Mouse (Mus musculus) megakaryocyte-erythroid progenitor cell, adult 5-6 weeks (primary cell): Measurements from ENCODE around the gene Slc4a5. TPM values are rescaled to one million over a fixed set of nuclear protein-coding genes. Genes with fewer than 3 reads are reported as not detected.
A peak's percentile ranks its signal among the peaks of the same experiment; 100 is the strongest.
"Not testable (repeated sequence)": the region's sequence is repeated elsewhere in the genome, so short reads cannot be mapped to it uniquely, and the experiment has no call there.

Experiments used
- ATAC-seq: replicated peaks from 2 replicates; pipeline ENCODE4 v1.8.0; 2016; ENCODE audit warnings: mild to moderate bottlenecking, inconsistent platforms; ENCODE audit not compliant: severe bottlenecking, poor library complexity, low FRiP score, low TSS enrichment
- total RNA-seq, 2 experiments: library from RNA; stranded (forward) in 1 of 2; stranded (reverse) in 1 of 2; fragments of 200-1000, 215-1000 nt in 1 of 2; fragments of >200 nt in 1 of 2; fragmentation: Nextera tagmentation in 1 of 2; gene quantifications; 2 replicates each; pipeline ENCODE4 v1.2.3; 2014 to 2017

Slc4a5 gene
- total RNA-seq, 2 experiments from 2014 or later, result not detected

DNA sequence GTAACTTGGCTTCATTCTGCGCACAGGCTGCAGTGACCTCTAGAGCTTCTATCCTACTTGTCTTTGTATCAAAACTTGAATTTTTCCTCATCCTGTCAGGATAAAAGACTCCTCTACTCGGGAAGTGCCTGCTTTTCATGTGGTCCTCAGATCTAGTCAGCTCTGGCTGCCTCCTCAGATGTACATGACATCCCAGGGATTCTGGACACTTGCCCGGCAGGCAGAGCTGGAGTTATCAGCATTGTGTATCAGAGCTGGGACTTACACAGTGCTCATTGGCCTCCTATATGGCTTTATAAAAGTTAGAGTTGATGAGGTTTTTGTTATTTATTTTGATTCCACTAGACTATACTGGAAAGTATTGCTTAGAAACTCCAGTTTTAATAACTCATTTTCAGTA is 121.8 kb downstream of the Slc4a5 start:
- ATAC-seq, result no peak

DNA sequence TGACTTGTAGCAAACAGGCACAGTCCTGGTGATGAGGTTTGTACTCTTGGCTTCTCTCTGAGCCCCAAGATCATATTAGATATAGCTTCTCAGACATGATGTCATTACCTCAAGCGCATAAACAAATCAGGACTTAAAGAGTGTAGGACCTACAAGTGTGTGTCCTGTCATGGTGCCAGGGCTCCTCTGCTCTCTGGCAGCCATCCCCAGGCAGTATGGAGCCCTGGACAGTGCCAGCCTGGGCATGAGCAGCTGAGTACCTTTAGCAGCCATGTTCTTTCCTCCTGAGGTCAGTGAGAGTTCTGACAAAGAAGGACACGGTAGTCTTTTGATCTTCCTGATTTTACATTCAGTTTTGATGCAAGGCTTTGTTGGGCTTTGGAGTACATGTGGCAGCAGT is 123.3 kb downstream of the Slc4a5 start:
- ATAC-seq, result no peak

DNA sequence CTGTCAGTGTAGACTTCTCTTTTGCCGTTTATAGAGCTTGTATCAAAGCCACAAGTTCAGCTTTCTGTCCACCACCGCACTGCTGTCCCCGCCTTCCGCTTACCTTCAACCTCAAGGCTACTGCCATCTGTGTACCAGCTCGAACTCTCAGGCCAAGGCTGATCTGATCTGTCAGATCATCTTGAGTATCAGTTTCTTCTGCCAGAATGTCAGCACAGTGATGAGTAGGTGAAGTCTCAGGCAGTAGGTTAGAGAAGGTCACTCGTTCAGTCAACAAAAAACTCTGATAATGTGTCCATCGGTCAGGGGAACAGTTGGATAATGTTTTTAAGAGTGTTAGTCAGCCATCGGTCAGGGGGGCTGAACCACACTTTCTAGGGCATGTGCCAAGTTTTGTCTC is 125.7 kb downstream of the Slc4a5 start:
- not testable (repeated sequence) for ATAC-seq

DNA sequence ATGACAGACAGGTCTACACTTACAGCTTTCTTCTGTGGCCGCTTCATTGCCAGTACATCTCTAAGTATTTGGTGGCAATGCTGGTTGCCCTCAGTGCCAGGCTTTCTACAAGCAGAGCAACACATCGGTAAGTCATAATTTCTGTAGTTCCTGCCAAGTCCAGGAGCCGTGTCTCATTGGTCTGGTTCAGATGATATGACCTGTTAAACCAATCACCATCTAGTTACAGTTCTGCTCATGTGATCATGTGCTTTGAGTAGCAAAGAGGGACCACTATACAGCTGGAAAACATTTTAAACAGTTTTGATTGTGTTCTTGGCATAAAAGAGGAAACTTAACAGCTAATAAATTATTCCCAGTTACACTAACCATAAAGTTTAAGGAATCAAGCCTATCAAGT is 128.3 kb downstream of the Slc4a5 start:
- no peak for ATAC-seq

DNA sequence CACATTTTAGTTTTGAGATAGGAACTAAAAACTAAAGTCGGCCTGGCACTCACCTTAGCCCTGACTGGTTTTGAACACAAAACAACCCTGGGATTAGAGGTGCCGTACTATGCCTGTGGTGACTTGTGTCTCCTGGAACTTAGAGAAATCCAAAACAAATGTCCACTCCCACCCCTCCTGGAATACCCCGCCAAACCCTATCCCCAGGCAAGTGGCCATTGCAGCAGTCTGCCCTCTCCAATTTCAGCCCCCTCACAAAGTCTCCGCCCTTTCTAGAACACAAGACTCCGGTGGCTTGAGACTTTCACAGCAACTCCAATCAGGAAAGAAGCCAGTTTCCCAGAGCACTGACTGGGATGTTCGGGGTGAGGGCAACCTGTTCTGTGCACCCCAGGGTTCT is 129.2 kb downstream of the Slc4a5 start, which contains the start of gene Bola3:
Bola3 (plus strand) TSS at position 275 of the 400 bp plus-strand sequence.
- ATAC-seq, result no peak

DNA sequence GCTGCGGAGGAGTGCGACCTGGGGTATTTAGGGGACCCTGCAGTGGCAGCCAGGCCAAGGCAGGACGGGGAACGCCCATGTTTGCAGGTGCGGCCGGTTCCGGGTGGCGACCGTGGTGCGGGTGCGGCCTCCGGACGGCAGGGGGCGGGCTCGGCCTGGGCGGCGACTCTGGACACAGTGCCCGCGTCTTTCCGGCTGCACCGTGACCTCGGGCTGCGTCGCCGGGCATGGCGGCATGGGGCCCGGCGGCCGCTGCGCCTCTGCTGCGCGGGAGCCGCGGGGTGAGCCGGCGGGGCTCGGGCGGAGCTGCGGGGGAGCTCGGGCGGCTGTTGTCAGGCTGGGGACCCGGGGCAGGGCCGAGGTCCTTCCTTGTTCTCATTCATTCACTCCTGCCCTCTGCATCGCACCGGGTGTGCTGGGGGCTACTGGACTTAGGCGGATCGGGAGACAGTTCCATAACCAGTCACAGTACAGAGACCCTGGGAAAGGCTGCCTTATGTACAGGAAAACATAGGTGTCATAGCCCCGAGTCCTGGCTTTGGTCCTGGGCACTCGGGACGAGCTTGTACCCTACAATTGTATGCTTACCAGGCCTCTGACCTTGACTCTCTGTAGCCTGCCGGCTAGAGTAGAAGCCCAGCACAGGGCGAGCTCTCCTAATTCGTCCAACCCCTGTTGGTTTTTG is 129.8 kb downstream of the Slc4a5 start:
- peak; percentile 78 for ATAC-seq

DNA sequence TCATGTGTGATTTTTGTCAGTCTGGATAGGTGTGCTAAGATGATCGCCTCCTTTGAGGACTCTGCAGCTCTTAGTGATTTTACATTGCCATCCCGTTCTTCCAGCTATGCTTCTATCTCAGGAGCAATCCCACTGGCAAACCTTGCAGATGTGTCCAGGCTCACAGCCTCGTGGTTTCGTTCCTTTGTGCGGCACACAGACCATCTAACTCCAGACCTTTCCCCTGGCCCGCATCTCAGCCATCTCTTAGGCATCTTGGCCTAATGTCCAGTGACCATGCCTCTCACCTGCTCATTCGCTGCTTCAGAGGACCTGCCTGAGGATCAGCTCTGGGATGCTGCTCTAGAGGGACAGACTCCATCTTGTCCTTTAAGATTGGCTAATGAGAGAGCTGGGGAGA is 130.5 kb downstream of the Slc4a5 start:
- no peak for ATAC-seq

DNA sequence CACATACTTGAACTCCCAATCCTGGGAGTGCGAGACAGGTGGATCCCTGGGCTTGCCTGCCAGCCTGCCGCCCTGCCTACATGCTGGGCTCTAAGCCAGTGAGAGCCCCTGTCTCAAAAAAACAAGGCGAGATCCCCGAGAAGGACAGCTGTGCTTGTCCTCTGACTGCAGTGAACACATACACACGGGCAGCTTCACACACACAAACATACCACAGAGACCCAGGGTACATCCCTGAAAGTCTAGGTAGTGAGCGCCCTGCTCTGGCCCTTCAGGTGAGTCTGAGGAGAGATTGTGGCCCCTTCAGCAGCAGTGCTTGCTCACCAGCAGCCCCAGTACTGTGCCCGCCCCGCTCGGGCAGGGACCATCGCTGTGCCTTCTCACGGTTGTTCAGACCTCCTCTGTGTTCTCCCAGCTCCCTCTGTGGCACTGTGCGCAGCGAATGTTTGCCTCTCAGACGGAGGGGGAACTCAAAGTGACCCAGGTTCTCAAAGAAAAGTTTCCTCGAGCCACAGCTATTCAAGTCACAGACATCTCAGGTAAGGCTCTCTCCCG is 131.3 kb downstream of the Slc4a5 start:
- ATAC-seq, result no peak

DNA sequence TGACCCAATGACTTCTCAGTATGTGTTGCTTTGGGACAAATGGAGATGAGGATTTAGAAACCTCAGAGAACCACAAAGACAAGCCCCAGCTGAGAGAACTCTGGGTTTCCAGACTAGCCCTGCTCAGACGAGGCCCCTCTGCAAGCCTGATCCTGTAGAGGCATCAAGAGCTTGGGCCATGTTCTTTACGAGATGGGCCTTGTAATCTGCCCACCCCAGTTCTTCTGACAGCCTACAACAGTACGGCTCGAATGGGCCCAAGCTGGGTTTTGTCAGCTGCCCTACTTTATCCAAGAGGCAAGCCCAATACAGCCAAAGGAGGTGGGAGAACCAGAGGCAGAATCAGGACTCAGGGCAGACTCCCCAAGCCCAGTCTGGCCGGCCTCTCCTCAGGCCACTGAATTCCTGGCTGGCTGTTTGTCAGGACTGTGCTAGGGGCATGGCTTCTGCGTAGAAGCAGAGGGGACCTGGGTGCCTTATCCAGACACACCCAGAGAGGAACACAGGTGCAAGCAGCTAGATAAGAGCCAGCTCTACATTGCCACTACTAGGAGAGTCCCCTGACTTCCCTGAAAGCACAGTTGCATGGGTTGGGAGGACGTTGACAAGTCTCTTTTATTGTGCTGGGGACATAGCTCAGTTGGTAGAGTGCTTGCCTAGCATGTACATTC is 132.0 kb downstream of the Slc4a5 start:
- ATAC-seq, result peak; percentile 89

DNA sequence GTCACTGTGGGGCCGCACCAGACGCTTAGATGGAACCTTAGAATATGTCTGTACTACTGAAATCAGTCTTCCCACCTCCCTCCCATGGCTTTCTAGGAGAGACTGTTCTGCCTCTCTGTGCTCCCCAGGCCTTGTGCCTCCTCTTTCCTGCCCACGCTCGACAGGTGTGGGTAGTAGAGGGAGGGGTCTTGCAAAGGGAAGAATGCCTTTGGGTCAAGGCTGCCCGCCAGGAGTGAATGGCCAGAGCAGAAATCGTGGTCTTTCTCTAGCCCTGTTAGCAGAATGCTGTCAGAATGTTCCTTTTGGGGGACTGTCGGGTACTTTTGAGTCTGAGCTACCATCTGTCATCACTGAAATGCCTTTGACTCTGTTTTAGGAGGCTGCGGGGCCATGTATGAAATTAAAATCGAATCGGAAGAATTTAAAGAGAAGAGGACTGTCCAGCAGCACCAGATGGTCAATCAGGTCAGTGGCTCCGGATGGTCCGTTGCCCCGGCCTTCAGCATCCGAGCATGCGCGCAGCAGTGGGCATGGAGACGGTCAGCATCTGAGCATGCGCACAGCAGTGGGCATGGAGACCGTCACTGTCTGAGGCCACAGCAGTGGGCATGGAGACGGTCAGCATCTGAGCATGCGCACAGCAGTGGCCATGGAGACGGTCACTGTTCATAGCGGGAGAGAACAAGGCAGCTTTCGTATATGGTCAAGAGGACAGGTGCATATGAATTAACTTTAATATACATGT is 133.2 kb downstream of the Slc4a5 start:
- no peak for ATAC-seq

Other genes with a start within 250 kb of the Slc4a5 start
- 15.0 and 25.0 TPM in 2 replicates for gene Dok1, start 186.4 kb upstream of the Slc4a5 start, total RNA-seq (2014; fragmentation: Nextera tagmentation)
- gene Dok1, start 186.4 kb upstream of the Slc4a5 start, total RNA-seq (2017), result 24.2 and 46.1 TPM in 2 replicates
- gene Loxl3, start 185.7 kb upstream of the Slc4a5 start, total RNA-seq (2014; fragmentation: Nextera tagmentation), result 0.67 and 8.2 TPM in 2 replicates
- 0.61 and 0.88 TPM in 2 replicates for gene Loxl3, start 185.7 kb upstream of the Slc4a5 start, total RNA-seq (2017)
- gene Aup1, start 165.3 kb upstream of the Slc4a5 start, total RNA-seq (2014; fragmentation: Nextera tagmentation), result 246 and 368 TPM in 2 replicates
- gene Aup1, start 165.3 kb upstream of the Slc4a5 start, total RNA-seq (2017), result 115 and 128 TPM in 2 replicates
- 225 and 296 TPM in 2 replicates for gene Htra2, start 164.6 kb upstream of the Slc4a5 start, total RNA-seq (2014; fragmentation: Nextera tagmentation)
- gene Htra2, start 164.6 kb upstream of the Slc4a5 start, total RNA-seq (2017), result 97.5 and 128 TPM in 2 replicates
- gene Dqx1, start 162.0 kb upstream of the Slc4a5 start, total RNA-seq (2014; fragmentation: Nextera tagmentation), result 6.0 and 7.9 TPM in 2 replicates
- 0.56 and 1.0 TPM in 2 replicates for gene Dqx1, start 162.0 kb upstream of the Slc4a5 start, total RNA-seq (2017)
- gene Tlx2, start 149.5 kb upstream of the Slc4a5 start, total RNA-seq (2014; fragmentation: Nextera tagmentation), result not detected in 2 replicates
- gene Tlx2, start 149.5 kb upstream of the Slc4a5 start, total RNA-seq (2017), result not detected in 2 replicates
- 25.1 and 27.3 TPM in 2 replicates for gene Pcgf1, start 142.0 kb upstream of the Slc4a5 start, total RNA-seq (2014; fragmentation: Nextera tagmentation)
- 7.2 and 12.7 TPM in 2 replicates for gene Pcgf1, start 142.0 kb upstream of the Slc4a5 start, total RNA-seq (2017)
- gene Lbx2, start 133.5 kb upstream of the Slc4a5 start, total RNA-seq (2014; fragmentation: Nextera tagmentation), result not detected in 2 replicates
- not detected in 2 replicates for gene Lbx2, start 133.5 kb upstream of the Slc4a5 start, total RNA-seq (2017)
- gene Ccdc142, start 118.2 kb upstream of the Slc4a5 start, total RNA-seq (2014; fragmentation: Nextera tagmentation), result 11.3 and 11.7 TPM in 2 replicates
- 0.38 and 13.3 TPM in 2 replicates for gene Ccdc142, start 118.2 kb upstream of the Slc4a5 start, total RNA-seq (2017)
- gene Gm42688, start 118.2 kb upstream of the Slc4a5 start, total RNA-seq (2014; fragmentation: Nextera tagmentation), result 7.7 and 8.3 TPM in 2 replicates
- 3.0 and 5.4 TPM in 2 replicates for gene Gm42688, start 118.2 kb upstream of the Slc4a5 start, total RNA-seq (2017)
- gene Mrpl53, start 110.8 kb upstream of the Slc4a5 start, total RNA-seq (2014; fragmentation: Nextera tagmentation), result 50.1 and 97.7 TPM in 2 replicates
- 37.2 and 37.5 TPM in 2 replicates for gene Mrpl53, start 110.8 kb upstream of the Slc4a5 start, total RNA-seq (2017)
- 76.2 and 97.3 TPM in 2 replicates for gene Mogs, start 104.3 kb upstream of the Slc4a5 start, total RNA-seq (2014; fragmentation: Nextera tagmentation)
- gene Mogs, start 104.3 kb upstream of the Slc4a5 start, total RNA-seq (2017), result 88.3 and 127 TPM in 2 replicates
- gene Wbp1, start 98.3 kb upstream of the Slc4a5 start, total RNA-seq (2014; fragmentation: Nextera tagmentation), result 29.1 and 56.6 TPM in 2 replicates
- 61.5 and 75.1 TPM in 2 replicates for gene Wbp1, start 98.3 kb upstream of the Slc4a5 start, total RNA-seq (2017)
- gene Ino80b, start 94.4 kb upstream of the Slc4a5 start, total RNA-seq (2014; fragmentation: Nextera tagmentation), result 11.2 and 20.1 TPM in 2 replicates
- 28.8 and 32.8 TPM in 2 replicates for gene Ino80b, start 94.4 kb upstream of the Slc4a5 start, total RNA-seq (2017)
- gene Rtkn, start 84.4 kb upstream of the Slc4a5 start, total RNA-seq (2014; fragmentation: Nextera tagmentation), result 0.49 TPM in 1 of 2 replicates, not detected in the other
- gene Rtkn, start 84.4 kb upstream of the Slc4a5 start, total RNA-seq (2017), result 0.42 TPM in 1 of 2 replicates, not detected in the other
- gene Wdr54, start 63.4 kb upstream of the Slc4a5 start, total RNA-seq (2014; fragmentation: Nextera tagmentation), result 4.5 TPM in 1 of 2 replicates, not detected in the other
- gene Wdr54, start 63.4 kb upstream of the Slc4a5 start, total RNA-seq (2017), result not detected in 2 replicates
- gene 1700003E16Rik, start 63.4 kb upstream of the Slc4a5 start, total RNA-seq (2014; fragmentation: Nextera tagmentation), result 0.52 TPM in 1 of 2 replicates, not detected in the other
- not detected in 2 replicates for gene 1700003E16Rik, start 63.4 kb upstream of the Slc4a5 start, total RNA-seq (2017)
- gene Dctn1, start 53.9 kb upstream of the Slc4a5 start, total RNA-seq (2014; fragmentation: Nextera tagmentation), result 45.8 and 68.1 TPM in 2 replicates
- gene Dctn1, start 53.9 kb upstream of the Slc4a5 start, total RNA-seq (2017), result 30.5 and 42.4 TPM in 2 replicates
- gene Mthfd2, start 106.1 kb downstream of the Slc4a5 start, total RNA-seq (2014; fragmentation: Nextera tagmentation), result 20.4 and 44.9 TPM in 2 replicates
- gene Mthfd2, start 106.1 kb downstream of the Slc4a5 start, total RNA-seq (2017), result 26.9 and 30.5 TPM in 2 replicates
- gene Mob1a, start 106.2 kb downstream of the Slc4a5 start, total RNA-seq (2014; fragmentation: Nextera tagmentation), result 58.8 and 60.6 TPM in 2 replicates
- gene Mob1a, start 106.2 kb downstream of the Slc4a5 start, total RNA-seq (2017), result 117 and 119 TPM in 2 replicates
- 127 and 162 TPM in 2 replicates for gene Bola3, start 129.3 kb downstream of the Slc4a5 start, total RNA-seq (2014; fragmentation: Nextera tagmentation)
- gene Bola3, start 129.3 kb downstream of the Slc4a5 start, total RNA-seq (2017), result 90.1 and 125 TPM in 2 replicates
- 46.9 and 55.9 TPM in 2 replicates for gene Tet3, start 239.3 kb downstream of the Slc4a5 start, total RNA-seq (2014; fragmentation: Nextera tagmentation)
- gene Tet3, start 239.3 kb downstream of the Slc4a5 start, total RNA-seq (2017), result 12.6 and 13.5 TPM in 2 replicates